Mouse (Mus musculus) small intestine, adult 2 months (tissue): ENCODE measurements around the gene Col6a4.

ENCODE experiments used
- CTCF ChIP-seq: fragments of 200-500 bp; IDR thresholded peaks from 2 replicates; pipeline ENCODE4 v1.5.1; 2012; ENCODE audit warnings: low read depth, mild to moderate bottlenecking, control low read depth, inconsistent platforms, low read length, moderate library complexity, mixed read lengths; ENCODE audit not compliant: insufficient replicate concordance, insufficient read length; ENCODE audit errors: extremely low read depth
- POLR2A ChIP-seq: fragments of 200-500 bp; IDR thresholded peaks from 2 replicates; pipeline ENCODE4 v1.6.1; 2012; ENCODE audit warnings: low read depth, mild to moderate bottlenecking, control low read depth, inconsistent platforms, low read length, moderate library complexity

- no peak for TF ChIP-seq POLR2A
- TF ChIP-seq CTCF, result no peak
Measured at GRCm38 (mm10) chr9:105947577-105947976, 149.0 kb downstream of the Col6a4 start.
